Mouse (Mus musculus): Measurements from ENCODE around the gene Irs1. TPM values are rescaled to one million over a fixed set of nuclear protein-coding genes. Genes with fewer than 3 reads are reported as not detected.
A peak's percentile ranks its signal among the peaks of the same experiment; 100 is the strongest.

Irs1 gene
- polyA plus RNA-seq, 1 experiment from 2014 or later, result 4.7 TPM

DNA sequence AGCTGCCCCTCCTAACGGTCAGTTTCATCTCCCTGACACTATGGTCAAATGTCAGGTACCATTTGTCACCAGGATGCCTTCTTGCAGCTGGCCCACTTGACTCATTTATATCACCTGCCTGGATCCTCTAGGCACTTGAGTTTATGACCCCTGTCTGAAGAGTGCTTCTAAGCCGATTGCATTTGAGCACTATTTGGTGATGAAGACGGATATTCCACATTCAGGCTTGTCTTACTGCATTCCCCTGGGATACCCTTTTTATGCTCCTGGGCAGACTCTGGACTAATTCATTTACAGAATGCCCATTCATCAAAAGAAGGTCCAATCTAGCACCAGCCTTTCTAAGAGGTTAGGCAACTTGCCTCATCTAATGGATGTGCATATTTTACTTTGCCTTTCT is 13.3 kb upstream of the Irs1 start:
- H3K9me3 ChIP-seq (ENCODE audit: low read length), result no peaks in the 10 kb centered on the region

DNA sequence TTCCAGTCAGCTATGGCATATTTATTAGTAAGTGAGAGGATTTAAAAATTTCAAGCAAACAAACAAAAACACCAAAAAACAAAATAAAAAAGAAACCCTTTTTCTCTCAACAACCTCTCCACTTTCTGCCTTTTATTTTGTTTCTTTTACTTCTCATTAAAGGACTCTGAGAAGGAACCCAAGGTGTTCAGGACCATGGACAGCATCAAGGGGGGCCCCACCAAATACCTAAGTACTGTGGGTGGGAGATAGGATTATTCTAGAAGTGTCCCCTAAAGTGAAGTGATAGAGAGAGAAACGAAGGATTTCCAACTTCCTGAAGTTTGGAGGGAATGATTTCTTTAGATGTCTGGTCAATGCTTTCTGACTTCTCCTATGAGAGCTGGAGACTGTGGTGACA is 7.4 kb upstream of the Irs1 start:
- no peaks in the 10 kb centered on the region for H3K4me1 ChIP-seq (ENCODE audit: insufficient read depth, low read depth, low read length)
- H3K9me3 ChIP-seq (ENCODE audit: low read length), result no peaks in the 10 kb centered on the region
- no peaks in the 10 kb centered on the region for H3K36me3 ChIP-seq (ENCODE audit: insufficient read depth, low read length)
- H3K9ac ChIP-seq (replicated peaks; ENCODE audit: low read depth), result no peak overlapping the region
- no peak overlapping the region for H3K4me3 ChIP-seq (ENCODE audit: low read depth, low read length)
- H3K27me3 ChIP-seq (replicated peaks; ENCODE audit: insufficient read depth, low read length), result no peaks in the 10 kb centered on the region
- H3K4me2 ChIP-seq (replicated peaks; ENCODE audit: low read depth, low read length), result no peak overlapping the region
- no peak for ATAC-seq
- H3K27ac ChIP-seq (ENCODE audit: low read length), result no peak overlapping the region
- TF ChIP-seq CTCF (IDR thresholded peaks at IDR 0.05) (no peak), EP300 (IDR thresholded peaks at IDR 0.05) (no peak)
- WGBS, result 38% methylated on average over 1 of the region's 1 CpGs
- no peak for DNase-seq (ENCODE audit: low spot score)

More for the DNA sequence above, 13.3 kb upstream of the Irs1 start:
- TF ChIP-seq CTCF (IDR thresholded peaks at IDR 0.05), result no peak
- TF ChIP-seq EP300 (IDR thresholded peaks at IDR 0.05), result no peak
- no peak overlapping the region for H3K9ac ChIP-seq (replicated peaks; ENCODE audit: low read depth)
- no peak for ATAC-seq
- H3K4me3 ChIP-seq (ENCODE audit: low read depth, low read length), result no peak overlapping the region
- H3K4me2 ChIP-seq (replicated peaks; ENCODE audit: low read depth, low read length), result no peak overlapping the region
- no peak for DNase-seq (ENCODE audit: low spot score)
- H3K4me1 ChIP-seq (ENCODE audit: insufficient read depth, low read depth, low read length), result no peaks in the 10 kb centered on the region
- no peaks in the 10 kb centered on the region for H3K36me3 ChIP-seq (ENCODE audit: insufficient read depth, low read length)
- 39% methylated on average over 3 of the region's 3 CpGs for WGBS
- no peaks in the 10 kb centered on the region for H3K27me3 ChIP-seq (replicated peaks; ENCODE audit: insufficient read depth, low read length)
- H3K27ac ChIP-seq (ENCODE audit: low read length), result no peak overlapping the region

DNA sequence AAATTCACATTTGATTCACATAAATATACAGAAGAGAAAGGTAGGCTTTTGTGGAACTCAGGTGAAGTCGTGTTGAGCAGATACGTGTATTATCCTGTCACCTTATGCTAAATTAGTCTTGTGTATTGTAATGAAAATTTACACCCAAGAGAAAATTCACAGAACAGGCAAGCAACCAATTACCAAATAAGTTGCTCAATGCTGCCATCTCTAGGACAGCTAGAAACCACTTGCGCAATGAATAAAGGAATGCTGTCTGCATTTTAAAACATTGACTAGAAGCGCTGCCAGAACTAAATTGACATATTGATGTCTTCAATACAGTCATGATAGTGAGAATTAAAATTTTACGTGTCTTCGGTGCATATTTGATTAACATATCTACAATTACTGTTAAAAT is 2.9 kb upstream of the Irs1 start:
- H3K36me3 ChIP-seq (ENCODE audit: insufficient read depth, low read length), result no peaks in the 10 kb centered on the region
- no peak overlapping the region for H3K4me3 ChIP-seq (ENCODE audit: low read depth, low read length)
- no peak overlapping the region for H3K27ac ChIP-seq (ENCODE audit: low read length)
- DNase-seq (ENCODE audit: low spot score) (peak; percentile 75), ATAC-seq (no peak)
- 11% methylated on average over 6 of the region's 6 CpGs for WGBS
- H3K9me3 ChIP-seq (ENCODE audit: low read length), result no peaks in the 10 kb centered on the region
- TF ChIP-seq CTCF (IDR thresholded peaks at IDR 0.05) (peak; percentile 78), EP300 (IDR thresholded peaks at IDR 0.05) (no peak)
- no peak overlapping the region for H3K4me2 ChIP-seq (replicated peaks; ENCODE audit: low read depth, low read length)
- no peak overlapping the region for H3K9ac ChIP-seq (replicated peaks; ENCODE audit: low read depth)
- H3K4me1 ChIP-seq (ENCODE audit: insufficient read depth, low read depth, low read length), result peaks cover 6% of the 10 kb centered on the region; the same call in 1 of the 2 replicates
- H3K27me3 ChIP-seq (replicated peaks; ENCODE audit: insufficient read depth, low read length), result no peaks in the 10 kb centered on the region

GRCm38 (mm10) chr1:82292771-82293170 is 1.6 kb upstream of the Irs1 start:
- peaks cover 14% of the 10 kb centered on the region; the same call in 1 of the 2 replicates for H3K4me1 ChIP-seq (ENCODE audit: insufficient read depth, low read depth, low read length)
- 4% methylated on average over 13 of the region's 13 CpGs for WGBS
- no peaks in the 10 kb centered on the region for H3K9me3 ChIP-seq (ENCODE audit: low read length)
- H3K4me2 ChIP-seq (replicated peaks; ENCODE audit: low read depth, low read length), result peak overlapping the region; percentile 89
- TF ChIP-seq EP300 (IDR thresholded peaks at IDR 0.05), result no peak
- no peak for TF ChIP-seq CTCF (IDR thresholded peaks at IDR 0.05)
- peak overlapping the region; percentile 16 for H3K4me3 ChIP-seq (ENCODE audit: low read depth, low read length)
- no peak overlapping the region for H3K27ac ChIP-seq (ENCODE audit: low read length)
- H3K27me3 ChIP-seq (replicated peaks; ENCODE audit: insufficient read depth, low read length), result no peaks in the 10 kb centered on the region
- H3K9ac ChIP-seq (replicated peaks; ENCODE audit: low read depth), result no peak overlapping the region
- DNase-seq (ENCODE audit: low spot score) (peak; percentile 52), ATAC-seq (no peak)
- no peaks in the 10 kb centered on the region for H3K36me3 ChIP-seq (ENCODE audit: insufficient read depth, low read length)

DNA sequence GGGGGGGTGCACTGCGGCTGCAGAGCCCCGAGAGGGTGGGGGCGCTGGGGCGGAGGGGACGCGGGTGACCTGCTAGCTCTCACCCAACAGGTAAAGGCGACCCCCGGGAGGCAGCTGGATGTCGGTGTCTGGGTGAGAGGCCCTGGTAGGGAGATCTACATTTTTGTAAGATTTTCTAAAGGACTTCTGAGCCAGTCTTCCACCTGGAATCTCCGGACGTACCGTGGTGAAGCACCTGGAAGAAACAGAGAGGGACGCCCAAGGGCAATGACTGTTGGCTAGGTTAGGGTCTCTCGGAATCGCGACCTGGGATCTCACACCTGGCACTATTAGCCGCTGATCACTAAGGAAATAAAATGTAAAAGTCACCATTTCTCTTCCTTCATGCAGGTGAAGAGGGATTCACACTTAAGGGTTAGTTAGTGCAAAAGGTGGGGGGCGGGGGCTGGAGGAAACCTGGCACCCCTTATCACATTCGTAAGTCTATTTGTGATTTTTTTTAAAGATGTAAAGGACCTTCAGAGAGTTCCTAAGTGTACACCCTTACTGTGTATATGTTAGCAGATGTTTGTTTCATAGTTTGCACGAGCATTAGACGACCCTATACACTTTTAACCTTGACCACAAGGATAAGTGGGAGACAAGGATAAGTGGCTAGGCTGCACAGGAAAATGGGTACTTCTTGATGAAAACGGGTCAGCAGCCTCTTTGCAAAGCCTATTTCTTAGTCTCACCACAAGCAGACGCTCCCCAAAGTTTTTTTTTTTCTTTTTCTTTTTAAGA is 905 bp upstream of the Irs1 start:
- H3K27ac ChIP-seq (ENCODE audit: low read length), result peak overlapping the region; percentile 90
- peak overlapping the region; percentile 89 for H3K4me2 ChIP-seq (replicated peaks; ENCODE audit: low read depth, low read length)
- peak; percentile 26 for DNase-seq (ENCODE audit: low spot score)
- peak overlapping the region; percentile 46; the same call in 1 of the 2 replicates for H3K9ac ChIP-seq (replicated peaks; ENCODE audit: low read depth)
- TF ChIP-seq CTCF (IDR thresholded peaks at IDR 0.05) (no peak), EP300 (IDR thresholded peaks at IDR 0.05) (no peak)
- no peaks in the 10 kb centered on the region for H3K36me3 ChIP-seq (ENCODE audit: insufficient read depth, low read length)
- H3K27me3 ChIP-seq (replicated peaks; ENCODE audit: insufficient read depth, low read length), result no peaks in the 10 kb centered on the region
- peak overlapping the region; percentile 61 for H3K4me3 ChIP-seq (ENCODE audit: low read depth, low read length)
- H3K9me3 ChIP-seq (ENCODE audit: low read length), result no peaks in the 10 kb centered on the region
- H3K4me1 ChIP-seq (ENCODE audit: insufficient read depth, low read depth, low read length), result peaks cover 21% of the 10 kb centered on the region; the same call in 1 of the 2 replicates
- 2% methylated on average over 19 of the region's 23 CpGs for WGBS
- ATAC-seq, result no peak

DNA sequence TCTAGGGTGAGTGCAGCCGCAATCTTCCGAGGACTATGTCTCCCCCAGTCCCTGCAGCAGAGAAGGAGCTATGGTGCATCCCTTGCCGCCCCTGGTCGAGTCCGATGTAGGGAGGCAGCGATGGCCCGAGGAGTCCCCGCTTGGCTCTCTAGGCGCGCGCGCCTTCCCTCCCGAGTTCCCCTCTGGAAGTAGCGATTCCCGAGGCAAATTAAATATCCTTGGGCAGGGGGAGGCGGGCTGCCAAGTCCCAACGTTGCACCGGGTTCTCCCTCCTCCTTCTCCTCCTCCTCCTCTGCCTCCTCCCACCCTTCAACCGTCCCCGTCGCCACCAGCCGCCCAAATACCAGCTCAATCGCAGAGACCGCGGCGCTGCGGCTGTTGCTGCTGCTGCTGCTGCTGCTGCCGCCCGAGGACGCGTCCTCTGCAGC is 479 bp downstream of the Irs1 start:
- no peaks in the 10 kb centered on the region for H3K36me3 ChIP-seq (ENCODE audit: insufficient read depth, low read length)
- peak; percentile 55; the same call in 1 of the 2 replicates for ATAC-seq
- peak overlapping the region; percentile 89 for H3K4me2 ChIP-seq (replicated peaks; ENCODE audit: low read depth, low read length)
- peak overlapping the region; percentile 61 for H3K4me3 ChIP-seq (ENCODE audit: low read depth, low read length)
- peak overlapping the region; percentile 90 for H3K27ac ChIP-seq (ENCODE audit: low read length)
- peaks cover 22% of the 10 kb centered on the region; the same call in 1 of the 2 replicates for H3K4me1 ChIP-seq (ENCODE audit: insufficient read depth, low read depth, low read length)
- H3K9ac ChIP-seq (replicated peaks; ENCODE audit: low read depth), result peak overlapping the region; percentile 46
- no peaks in the 10 kb centered on the region for H3K27me3 ChIP-seq (replicated peaks; ENCODE audit: insufficient read depth, low read length)
- peak; percentile 86 for DNase-seq (ENCODE audit: low spot score)
- no peaks in the 10 kb centered on the region for H3K9me3 ChIP-seq (ENCODE audit: low read length)
- 1% methylated on average over 30 of the region's 31 CpGs for WGBS
- peak; percentile 18; the same call in 1 of the 2 replicates for TF ChIP-seq CTCF (IDR thresholded peaks at IDR 0.05)
- TF ChIP-seq EP300 (IDR thresholded peaks at IDR 0.05), result no peak
